Mouse (Mus musculus) left cerebral cortex, adult 8-10 months (tissue): ENCODE measurements at regions not wholly inside any gene's neighbourhood (a gene's known extent, or its start where the extent isn't known, plus 50 kb on each side); places are given as distances from the start of the nearest gene placed in this dataset.

Experiments used
- DNase-seq, 2 experiments: peaks; one replicate each; pipeline ENCODE4 v3.0.0; 2022; ENCODE audit warnings: low spot score in 2 of 2

DNA sequence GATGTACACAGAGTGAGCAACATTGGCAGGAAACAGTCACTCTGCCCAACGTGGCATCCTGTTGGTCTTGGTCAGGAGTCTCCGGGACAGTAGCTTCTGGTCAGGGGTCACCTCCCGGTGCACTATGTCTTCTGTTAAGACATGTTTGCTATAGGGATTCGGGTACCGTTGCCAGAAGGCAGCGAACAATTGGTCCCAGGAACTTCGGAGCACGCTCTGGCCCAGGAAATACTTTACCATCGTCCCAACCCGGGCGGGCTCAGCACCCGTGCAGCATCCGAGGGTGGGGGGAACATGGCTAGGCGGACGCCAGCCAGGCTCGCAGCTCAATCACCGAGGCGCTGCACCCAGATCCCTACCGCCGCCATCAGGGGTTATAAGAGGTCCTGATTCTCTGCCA is 80.6 kb upstream of the Adam23 start:
- DNase-seq: no peak

GRCm38 (mm10) chr1:63367697-63368376 is 77.9 kb upstream of the Adam23 start:
- DNase-seq: peak; percentile 15 to 28

GRCm38 (mm10) chr1:63368921-63369320 is 76.8 kb upstream of the Adam23 start:
- DNase-seq: no peak

- no peak for DNase-seq
These were observed 76.1 kb upstream of the Adam23 start for GRCm38 (mm10) chr1:63369561-63369960.

DNA sequence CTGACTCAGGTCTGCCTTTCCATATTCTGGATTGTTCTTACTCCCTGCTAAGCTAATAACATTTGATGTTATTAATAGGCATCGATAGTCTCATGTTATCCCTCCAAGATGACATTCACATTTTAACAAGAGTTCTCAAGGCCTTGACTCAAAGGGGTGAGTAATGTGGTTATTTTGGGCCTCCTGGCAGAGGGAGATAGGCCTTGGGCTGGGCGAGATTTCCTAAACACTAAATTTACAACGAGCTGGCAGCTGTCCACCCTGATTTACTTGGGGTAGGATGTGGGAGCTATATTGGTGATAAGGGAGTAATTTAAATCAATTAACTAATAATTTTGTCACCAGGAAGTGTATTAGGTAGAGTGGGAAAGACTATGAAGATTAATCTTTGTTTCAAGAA is 62.6 kb upstream of the Adam23 start:
- DNase-seq: no peak

DNA sequence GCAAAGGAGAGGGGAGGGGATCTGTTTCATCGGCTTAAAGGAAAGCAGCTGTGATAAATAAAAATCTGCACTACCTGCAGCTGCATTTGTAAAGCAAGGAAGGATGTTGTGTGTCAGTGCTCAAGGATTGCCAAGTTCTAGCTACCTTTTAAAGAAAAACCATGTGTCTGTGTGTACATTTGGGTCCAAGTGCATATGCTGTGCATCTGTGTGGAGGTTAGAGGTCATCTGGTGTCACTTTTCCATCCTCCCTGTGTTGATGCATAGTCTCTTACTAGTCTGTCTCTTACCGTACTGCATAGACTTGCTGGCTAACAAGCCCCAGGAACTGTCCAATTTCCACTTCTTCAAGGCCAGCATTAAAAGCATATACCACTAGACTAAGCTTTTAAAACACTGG is 60.6 kb upstream of the Adam23 start:
- DNase-seq: no peak

DNA sequence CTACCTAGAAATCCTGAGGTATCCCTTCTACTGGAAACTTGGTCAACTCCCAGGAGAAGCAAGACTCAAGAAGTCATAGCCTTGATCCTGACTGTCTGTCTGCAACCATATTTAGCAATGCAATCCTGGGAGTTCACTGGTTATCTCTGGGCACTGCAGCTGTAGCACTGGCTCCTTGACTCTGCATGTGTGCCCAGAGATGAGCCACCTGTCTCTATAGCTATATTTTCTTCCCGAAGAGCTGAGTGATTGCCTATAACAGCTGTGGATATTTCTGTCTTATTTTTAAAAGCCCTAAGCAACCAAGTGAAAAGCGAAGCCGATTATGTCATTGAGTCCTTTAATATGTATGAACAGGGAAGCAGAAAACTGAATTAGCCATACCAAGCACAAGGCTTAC is 50.3 kb upstream of the Adam23 start:
- no peak for DNase-seq
